Mouse (Mus musculus): ENCODE measurements around the gene Vwa8. TPM values are rescaled to one million over a fixed set of nuclear protein-coding genes. Genes with fewer than 3 reads are reported as not detected.
A peak's percentile ranks its signal among the peaks of the same experiment; 100 is the strongest.

Gene Vwa8
- polyA plus RNA-seq, 1 experiment from 2014 or later = 8.1 TPM

- Histone ChIP-seq H3K9ac (replicated peaks; ENCODE audit: low read length) (no peak overlapping the region), H3K4me3 (ENCODE audit: low read depth, low read length) (no peak overlapping the region), H3K4me2 (ENCODE audit: low read depth, low read length) (no peak overlapping the region), H3K4me1 (ENCODE audit: control insufficient read depth, insufficient read depth, low read length) (no peaks in the 10 kb centered on the region), H3K36me3 (replicated peaks; ENCODE audit: control insufficient read depth, insufficient read depth, low read depth, low read length) (no peaks in the 10 kb centered on the region), H3K9me3 (replicated peaks; ENCODE audit: control insufficient read depth, low read length) (no peaks in the 10 kb centered on the region), H3K27ac (replicated peaks; ENCODE audit: low read depth, low read length) (no peak overlapping the region), H3K27me3 (ENCODE audit: control insufficient read depth, insufficient read depth, low read length) (no peaks in the 10 kb centered on the region)
- ATAC-seq (replicated peaks; ENCODE audit: insufficient number of reproducible peaks, low FRiP score, low TSS enrichment, low read depth) = no peak
- DNase-seq (ENCODE audit: low spot score) = no peak
- 85% methylated on average over 4 of the region's 4 CpGs for WGBS
These were observed 315.5 kb downstream of the Vwa8 start for GRCm38 (mm10) chr14:79164334-79164733.

- Histone ChIP-seq H3K4me2 (ENCODE audit: low read depth, low read length) (no peak overlapping the region), H3K4me1 (ENCODE audit: control insufficient read depth, insufficient read depth, low read length) (no peaks in the 10 kb centered on the region), H3K36me3 (replicated peaks; ENCODE audit: control insufficient read depth, insufficient read depth, low read depth, low read length) (no peaks in the 10 kb centered on the region), H3K27ac (replicated peaks; ENCODE audit: low read depth, low read length) (no peak overlapping the region), H3K4me3 (ENCODE audit: low read depth, low read length) (no peak overlapping the region), H3K27me3 (ENCODE audit: control insufficient read depth, insufficient read depth, low read length) (no peaks in the 10 kb centered on the region), H3K9me3 (replicated peaks; ENCODE audit: control insufficient read depth, low read length) (no peaks in the 10 kb centered on the region), H3K9ac (replicated peaks; ENCODE audit: low read length) (no peak overlapping the region)
- 94% methylated on average over 2 of the region's 2 CpGs for whole genome bisulfite sequencing
- DNase-seq (ENCODE audit: low spot score) = no peak
- no peak for ATAC-seq (replicated peaks; ENCODE audit: insufficient number of reproducible peaks, low FRiP score, low TSS enrichment, low read depth)
These were observed 316.1 kb downstream of the Vwa8 start for GRCm38 (mm10) chr14:79164925-79165324.

- Histone ChIP-seq H3K4me1 (ENCODE audit: control insufficient read depth, insufficient read depth, low read length) (no peaks in the 10 kb centered on the region), H3K27ac (replicated peaks; ENCODE audit: low read depth, low read length) (no peak overlapping the region), H3K9me3 (replicated peaks; ENCODE audit: control insufficient read depth, low read length) (no peaks in the 10 kb centered on the region), H3K36me3 (replicated peaks; ENCODE audit: control insufficient read depth, insufficient read depth, low read depth, low read length) (no peaks in the 10 kb centered on the region), H3K9ac (replicated peaks; ENCODE audit: low read length) (no peak overlapping the region), H3K4me3 (ENCODE audit: low read depth, low read length) (no peak overlapping the region), H3K27me3 (ENCODE audit: control insufficient read depth, insufficient read depth, low read length) (no peaks in the 10 kb centered on the region), H3K4me2 (ENCODE audit: low read depth, low read length) (no peak overlapping the region)
- ATAC-seq (replicated peaks; ENCODE audit: insufficient number of reproducible peaks, low FRiP score, low TSS enrichment, low read depth) (no peak), DNase-seq (ENCODE audit: low spot score) (no peak)
- WGBS = 86% methylated on average over 4 of the region's 4 CpGs
These were observed 325.7 kb downstream of the Vwa8 start for GRCm38 (mm10) chr14:79174526-79174925.

- no peak overlapping the region for H3K9ac ChIP-seq (replicated peaks; ENCODE audit: low read length)
- H3K27me3 ChIP-seq (ENCODE audit: control insufficient read depth, insufficient read depth, low read length) = no peaks in the 10 kb centered on the region
- no peak overlapping the region for H3K4me2 ChIP-seq (ENCODE audit: low read depth, low read length)
- DNase-seq (ENCODE audit: low spot score) (no peak), ATAC-seq (replicated peaks; ENCODE audit: insufficient number of reproducible peaks, low FRiP score, low TSS enrichment, low read depth) (no peak)
- no peak overlapping the region for H3K27ac ChIP-seq (replicated peaks; ENCODE audit: low read depth, low read length)
- WGBS = 92% methylated on average over 7 of the region's 7 CpGs
- H3K9me3 ChIP-seq (replicated peaks; ENCODE audit: control insufficient read depth, low read length) = no peaks in the 10 kb centered on the region
- H3K4me3 ChIP-seq (ENCODE audit: low read depth, low read length) = no peak overlapping the region
- H3K4me1 ChIP-seq (ENCODE audit: control insufficient read depth, insufficient read depth, low read length) = peaks cover 5% of the 10 kb centered on the region; the same call in 1 of the 2 replicates
- no peaks in the 10 kb centered on the region for H3K36me3 ChIP-seq (replicated peaks; ENCODE audit: control insufficient read depth, insufficient read depth, low read depth, low read length)
These were observed 328.9 kb downstream of the Vwa8 start for GRCm38 (mm10) chr14:79177754-79178153.

GRCm38 (mm10) chr14:79178247-79178646, 329.4 kb downstream of the Vwa8 start:
- Histone ChIP-seq H3K27ac (replicated peaks; ENCODE audit: low read depth, low read length) (no peak overlapping the region), H3K4me3 (ENCODE audit: low read depth, low read length) (no peak overlapping the region), H3K9ac (replicated peaks; ENCODE audit: low read length) (no peak overlapping the region), H3K4me1 (ENCODE audit: control insufficient read depth, insufficient read depth, low read length) (peaks cover 5% of the 10 kb centered on the region; the same call in 1 of the 2 replicates), H3K4me2 (ENCODE audit: low read depth, low read length) (no peak overlapping the region), H3K36me3 (replicated peaks; ENCODE audit: control insufficient read depth, insufficient read depth, low read depth, low read length) (no peaks in the 10 kb centered on the region), H3K27me3 (ENCODE audit: control insufficient read depth, insufficient read depth, low read length) (no peaks in the 10 kb centered on the region), H3K9me3 (replicated peaks; ENCODE audit: control insufficient read depth, low read length) (no peaks in the 10 kb centered on the region)
- ATAC-seq (replicated peaks; ENCODE audit: insufficient number of reproducible peaks, low FRiP score, low TSS enrichment, low read depth) (no peak), DNase-seq (ENCODE audit: low spot score) (no peak)
- WGBS = 91% methylated on average over 9 of the region's 9 CpGs

GRCm38 (mm10) chr14:79180078-79180730, 331.4 kb downstream of the Vwa8 start:
- 60% methylated on average over 12 of the region's 12 CpGs for WGBS
- H3K36me3 ChIP-seq (replicated peaks; ENCODE audit: control insufficient read depth, insufficient read depth, low read depth, low read length) = no peaks in the 10 kb centered on the region
- H3K27me3 ChIP-seq (ENCODE audit: control insufficient read depth, insufficient read depth, low read length) = no peaks in the 10 kb centered on the region
- no peak overlapping the region; the same call in 1 of the 2 replicates for H3K9ac ChIP-seq (replicated peaks; ENCODE audit: low read length)
- H3K27ac ChIP-seq (replicated peaks; ENCODE audit: low read depth, low read length) = no peak overlapping the region
- peaks cover 5% of the 10 kb centered on the region; the same call in 1 of the 2 replicates for H3K4me1 ChIP-seq (ENCODE audit: control insufficient read depth, insufficient read depth, low read length)
- H3K4me3 ChIP-seq (ENCODE audit: low read depth, low read length) = no peak overlapping the region
- peak; percentile 35 for DNase-seq (ENCODE audit: low spot score)
- H3K4me2 ChIP-seq (ENCODE audit: low read depth, low read length) = no peak overlapping the region
- no peak for ATAC-seq (replicated peaks; ENCODE audit: insufficient number of reproducible peaks, low FRiP score, low TSS enrichment, low read depth)
- no peaks in the 10 kb centered on the region for H3K9me3 ChIP-seq (replicated peaks; ENCODE audit: control insufficient read depth, low read length)

- H3K4me2 ChIP-seq (ENCODE audit: low read depth, low read length) = no peak overlapping the region
- ATAC-seq (replicated peaks; ENCODE audit: insufficient number of reproducible peaks, low FRiP score, low TSS enrichment, low read depth) = no peak
- no peak overlapping the region for H3K4me3 ChIP-seq (ENCODE audit: low read depth, low read length)
- H3K36me3 ChIP-seq (replicated peaks; ENCODE audit: control insufficient read depth, insufficient read depth, low read depth, low read length) = no peaks in the 10 kb centered on the region
- no peaks in the 10 kb centered on the region for H3K27me3 ChIP-seq (ENCODE audit: control insufficient read depth, insufficient read depth, low read length)
- no peaks in the 10 kb centered on the region for H3K9me3 ChIP-seq (replicated peaks; ENCODE audit: control insufficient read depth, low read length)
- 67% methylated on average over 8 of the region's 8 CpGs for WGBS
- H3K4me1 ChIP-seq (ENCODE audit: control insufficient read depth, insufficient read depth, low read length) = peaks cover 5% of the 10 kb centered on the region; the same call in 1 of the 2 replicates
- H3K9ac ChIP-seq (replicated peaks; ENCODE audit: low read length) = no peak overlapping the region
- no peak overlapping the region for H3K27ac ChIP-seq (replicated peaks; ENCODE audit: low read depth, low read length)
- no peak for DNase-seq (ENCODE audit: low spot score)
These were observed 332.9 kb downstream of the Vwa8 start for GRCm38 (mm10) chr14:79181748-79182147.

- Histone ChIP-seq H3K36me3 (replicated peaks; ENCODE audit: control insufficient read depth, insufficient read depth, low read depth, low read length) (no peaks in the 10 kb centered on the region), H3K27ac (replicated peaks; ENCODE audit: low read depth, low read length) (no peak overlapping the region), H3K9me3 (replicated peaks; ENCODE audit: control insufficient read depth, low read length) (no peaks in the 10 kb centered on the region), H3K4me3 (ENCODE audit: low read depth, low read length) (no peak overlapping the region), H3K4me2 (ENCODE audit: low read depth, low read length) (no peak overlapping the region), H3K27me3 (ENCODE audit: control insufficient read depth, insufficient read depth, low read length) (no peaks in the 10 kb centered on the region), H3K9ac (replicated peaks; ENCODE audit: low read length) (no peak overlapping the region), H3K4me1 (ENCODE audit: control insufficient read depth, insufficient read depth, low read length) (peaks cover 5% of the 10 kb centered on the region; the same call in 1 of the 2 replicates)
- 94% methylated on average over 15 of the region's 15 CpGs for WGBS
- no peak for DNase-seq (ENCODE audit: low spot score)
- ATAC-seq (replicated peaks; ENCODE audit: insufficient number of reproducible peaks, low FRiP score, low TSS enrichment, low read depth) = no peak
These were observed 333.9 kb downstream of the Vwa8 start for GRCm38 (mm10) chr14:79182801-79183200.
